Comparison of ENCODE assay signal across 14 mouse cellular contexts in the genomic region with DNA sequence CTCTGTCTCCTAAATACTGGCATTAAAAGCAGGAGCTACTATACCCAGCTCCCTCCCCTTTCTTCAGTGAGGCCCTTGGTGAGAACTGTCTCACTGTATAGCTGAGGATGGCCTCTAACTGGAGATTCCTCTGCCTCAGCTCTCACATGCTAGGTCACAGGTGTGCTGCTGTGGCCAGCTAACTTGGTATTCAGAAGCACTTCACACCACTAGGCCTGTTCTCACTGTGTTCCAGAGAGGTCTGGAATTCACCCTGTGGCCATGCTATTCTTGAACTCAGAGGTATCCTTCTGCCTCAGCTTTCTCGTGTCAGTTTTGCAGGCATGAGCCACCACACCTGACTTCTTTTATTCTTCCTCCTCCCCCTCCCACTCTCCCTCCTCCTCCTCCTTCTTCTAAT. TPM values are rescaled to one million over a fixed set of nuclear protein-coding genes. Genes with fewer than 3 reads are reported as not detected.
DNase-seq lines count a peak whose midpoint lies in the region; ATAC-seq and TF ChIP-seq lines count a peak whose summit lies in the region.
"Had no signal": no experiment of that assay in that cellular context is flagged by ENCODE, and none has a peak within 500 bp of the region (broad histone marks: within the 10 kb centered on the region; RNA-seq: fewer than 3 reads in every experiment).

No protein-coding gene starts in this region.

- H3K9me3 ChIP-seq in heart, embryonic 15.5 days (replicated peaks) = no peaks in the 10 kb centered on the region
- no peaks in the 10 kb centered on the region for H3K9me3 ChIP-seq in heart, embryonic 12.5 days (replicated peaks)
- no peaks in the 10 kb centered on the region for H3K9me3 ChIP-seq in hindbrain, postnatal 0 days (ENCODE audit: low read length)
- H3K9me3 ChIP-seq: limb, embryonic 15.5 days; midbrain, embryonic 12.5 days had no signal

- TF ChIP-seq POLR2A in lung, adult 2 months (IDR thresholded peaks at IDR 0.05; ENCODE audit: borderline replicate concordance, extremely low read depth, low read depth, low read length) = no peak

- H3K4me3 ChIP-seq in heart, embryonic 15.5 days = no peak overlapping the region
- no peak overlapping the region for H3K4me3 ChIP-seq in heart, embryonic 12.5 days
- H3K4me3 ChIP-seq in lung, adult 2 months (replicated peaks; ENCODE audit: extremely low read depth, low read depth, low read length) = peak overlapping the region; percentile 52
- H3K4me3 ChIP-seq in hindbrain, postnatal 0 days (ENCODE audit: low read length) = peak overlapping the region; percentile 2; the same call in 1 of the 2 replicates
- H3K4me3 ChIP-seq in macrophage (ENCODE audit: inconsistent target) = peak overlapping the region; percentile 89
- H3K4me3 ChIP-seq: limb, embryonic 15.5 days; midbrain, embryonic 12.5 days had no signal

- H3K4me1 ChIP-seq in heart, embryonic 15.5 days (replicated peaks) = peaks cover 13% of the 10 kb centered on the region; the same call in 1 of the 2 replicates
- H3K4me1 ChIP-seq in heart, embryonic 12.5 days (replicated peaks) = peaks cover 9% of the 10 kb centered on the region; the same call in 1 of the 2 replicates
- peaks cover 14% of the 10 kb centered on the region for H3K4me1 ChIP-seq in lung, adult 2 months (ENCODE audit: control insufficient read depth, insufficient read depth, low read length)
- H3K4me1 ChIP-seq in hindbrain, postnatal 0 days (ENCODE audit: insufficient read depth, low read length) = no peaks in the 10 kb centered on the region

- no peak for TF ChIP-seq CTCF in lung, adult 2 months (IDR thresholded peaks at IDR 0.05; ENCODE audit: insufficient read depth, low read length)
- no peak for TF ChIP-seq CTCF in hindbrain, postnatal 0 days (IDR thresholded peaks at IDR 0.05; ENCODE audit: low read depth)

- no peaks in the 10 kb centered on the region for H3K27me3 ChIP-seq in heart, embryonic 15.5 days
- H3K27me3 ChIP-seq in heart, embryonic 12.5 days (replicated peaks) = no peaks in the 10 kb centered on the region
- no peaks in the 10 kb centered on the region for H3K27me3 ChIP-seq in hindbrain, postnatal 0 days (ENCODE audit: insufficient read depth, low read length)
- H3K27me3 ChIP-seq: limb, embryonic 15.5 days; midbrain, embryonic 12.5 days had no signal

- WGBS in heart, embryonic 15.5 days = 65% methylated on average over 1 of the region's 1 CpGs
- 61% methylated on average over 1 of the region's 1 CpGs for WGBS in heart, embryonic 12.5 days
- 41% methylated on average over 1 of the region's 1 CpGs for WGBS in lung, adult 2 months
- 66% methylated on average over 1 of the region's 1 CpGs for WGBS in hindbrain, postnatal 0 days
- 80% methylated on average over 1 of the region's 1 CpGs for WGBS in macrophage (ENCODE audit: missing documents)

- peaks cover 63% of the 10 kb centered on the region for H3K79me2 ChIP-seq in macrophage (ENCODE audit: inconsistent target)

- peaks cover 19% of the 10 kb centered on the region for H3K36me3 ChIP-seq in heart, embryonic 15.5 days
- peaks cover 12% of the 10 kb centered on the region for H3K36me3 ChIP-seq in heart, embryonic 12.5 days
- H3K36me3 ChIP-seq in hindbrain, postnatal 0 days (ENCODE audit: insufficient read depth, low read length) = no peaks in the 10 kb centered on the region
- peaks cover 24% of the 10 kb centered on the region for H3K36me3 ChIP-seq in macrophage (ENCODE audit: inconsistent target)
- H3K36me3 ChIP-seq: midbrain, embryonic 12.5 days had no signal

- H3K9ac ChIP-seq in heart, embryonic 15.5 days = no peak overlapping the region
- H3K9ac ChIP-seq in heart, embryonic 12.5 days = no peak overlapping the region
- no peak overlapping the region for H3K9ac ChIP-seq in hindbrain, postnatal 0 days (replicated peaks; ENCODE audit: low read length)
- H3K9ac ChIP-seq: limb, embryonic 15.5 days; midbrain, embryonic 12.5 days had no signal

- peak overlapping the region; percentile 68; the same call in 1 of the 2 replicates for H3K4me2 ChIP-seq in heart, embryonic 15.5 days
- no peak overlapping the region for H3K4me2 ChIP-seq in heart, embryonic 12.5 days
- H3K4me2 ChIP-seq in hindbrain, postnatal 0 days (ENCODE audit: low read depth, low read length) = peak overlapping the region; percentile 51
- H3K4me2 ChIP-seq: limb, embryonic 15.5 days; midbrain, embryonic 12.5 days had no signal

- DNase-seq in lung, adult 2 months = no peak
- no peak for DNase-seq in lung, adult 18-20 months
- DNase-seq in hindbrain, postnatal 0 days (ENCODE audit: low spot score) = no peak
- DNase-seq: adrenal gland, adult 2 months; gastrocnemius, postnatal 25 days; thymus, postnatal 36 days had no signal

- no peak for ATAC-seq in heart, embryonic 15.5 days (replicated peaks; ENCODE audit: insufficient number of reproducible peaks, insufficient read depth, low FRiP score, low read depth)
- ATAC-seq in heart, embryonic 12.5 days (ENCODE audit: insufficient number of reproducible peaks, low FRiP score) = no peak
- no peak for ATAC-seq in hindbrain, postnatal 0 days
- no peak for ATAC-seq in frontal cortex, adult (ENCODE audit: low TSS enrichment)
- no peak for ATAC-seq in monocyte, adult 5-6 weeks (replicated peaks; ENCODE audit: insufficient number of reproducible peaks, low FRiP score, low TSS enrichment, poor library complexity, severe bottlenecking)

- H3K27ac ChIP-seq in heart, embryonic 15.5 days = no peak overlapping the region
- H3K27ac ChIP-seq in heart, embryonic 12.5 days (ENCODE audit: poor library complexity, severe bottlenecking) = no peak overlapping the region
- H3K27ac ChIP-seq in hindbrain, postnatal 0 days = no peak overlapping the region
- H3K27ac ChIP-seq in macrophage = peak overlapping the region; percentile 99
- H3K27ac ChIP-seq: limb, embryonic 15.5 days; midbrain, embryonic 12.5 days had no signal

RNA-seq across cellular contexts. Expression of a gene that starts 4.8 kb away (rescaled TPM):
- polyA plus RNA-seq in heart, embryonic 15.5 days (2015; fragmentation: Nextera tagmentation; extraction: Ambion mirVana) = 162 and 165 TPM in 2 replicates
- polyA plus RNA-seq in heart, embryonic 12.5 days (2016; fragmentation: Nextera tagmentation; extraction: Ambion mirVana) = 84.6 and 90.9 TPM in 2 replicates
- polyA plus RNA-seq in lung, adult 2 months (2012; rRNA removed) = 308 and 329 TPM in 2 replicates
- 319 and 356 TPM in 2 replicates for total RNA-seq in hindbrain, postnatal 0 days (2014; rRNA removed)
- polyA plus RNA-seq in hindbrain, postnatal 0 days (2015; fragmentation: Nextera tagmentation; extraction: Ambion mirVana) = 283 and 310 TPM in 2 replicates
- total RNA-seq in macrophage (2018; cell fraction: chromatin; rRNA removed) = 1,000 to 10,000 TPM in 1 of 26 experiments, 100 to 1,000 TPM in 10, 10 to 100 TPM in 15; 23.8 to 1,148 (median 94.1) TPM
- over 10,000 TPM in 10 of 26 experiments, 1,000 to 10,000 TPM in 16; 1,265 to 11,944 (median 5,711) TPM for total RNA-seq in macrophage (2018; cell fraction: cytosol; rRNA removed)
- total RNA-seq in macrophage (2018; cell fraction: nucleus; rRNA removed) = 1,000 to 10,000 TPM in 14 of 26 experiments, 100 to 1,000 TPM in 12; 298 to 6,070 (median 1,195) TPM
- polyA plus RNA-seq in macrophage (2018) = 3,955 to 15,839 TPM (median 14,226 TPM) in 3 replicates
- total RNA-seq in monocyte, adult 5-6 weeks (2017) = 257 to 287 TPM (median 259 TPM) in 3 replicates

RNA-seq across cellular contexts. Expression of a gene that starts 30.1 kb away (rescaled TPM):
- 0.20 and 0.25 TPM in 2 replicates for polyA plus RNA-seq in heart, embryonic 15.5 days (2015; fragmentation: Nextera tagmentation; extraction: Ambion mirVana)
- 0.14 TPM in 1 of 2 replicates, not detected in the other for polyA plus RNA-seq in heart, embryonic 12.5 days (2016; fragmentation: Nextera tagmentation; extraction: Ambion mirVana)
- polyA plus RNA-seq in lung, adult 2 months (2012; rRNA removed) = 0.66 and 0.98 TPM in 2 replicates
- total RNA-seq in hindbrain, postnatal 0 days (2014; rRNA removed) = not detected in 2 replicates
- polyA plus RNA-seq in hindbrain, postnatal 0 days (2015; fragmentation: Nextera tagmentation; extraction: Ambion mirVana) = 0.55 and 0.64 TPM in 2 replicates
- total RNA-seq in macrophage (2018; cell fraction: chromatin; rRNA removed) = not detected
- total RNA-seq in macrophage (2018; cell fraction: cytosol; rRNA removed) = 1 to 10 TPM in 12 of 26 experiments, under 1 TPM in 14; 0.11 to 5.3 (median 0.90) TPM
- under 1 TPM in 4 of 26 experiments, not detected in 22; 0.40 to 0.85 (median 0.63) TPM for total RNA-seq in macrophage (2018; cell fraction: nucleus; rRNA removed)
- 1.4 to 22.5 TPM in 2 of 3 replicates, not detected in the other for polyA plus RNA-seq in macrophage (2018)
- total RNA-seq in monocyte, adult 5-6 weeks (2017) = 1.4 to 10.9 TPM (median 3.4 TPM) in 3 replicates
- total RNA-seq: adrenal gland, adult 2 months; gastrocnemius, postnatal 25 days had no signal
- polyA plus RNA-seq: adrenal gland, adult 2 months; forebrain, embryonic 11.5 days had no signal

Comparison
In these comparisons a context has a peak if more than half of its experiments do, and no peak if none do; other contexts are left out.
1. H3K4me3 ChIP-seq: peak in lung, adult 2 months (single experiment), hindbrain, postnatal 0 days (single experiment) and macrophage (single experiment); none in heart, embryonic 15.5 days (single experiment) and heart, embryonic 12.5 days (single experiment).
2. RNA of a gene that starts 4.8 kb away (polyA plus RNA-seq): 3,955 to 15,839 TPM in macrophage; 308 to 329 TPM in lung, adult 2 months, 283 to 310 TPM in hindbrain, postnatal 0 days, 162 to 165 TPM in heart, embryonic 15.5 days and 84.6 to 90.9 TPM in heart, embryonic 12.5 days; every median in the first group is over 10 times any median in the second.